Mouse (Mus musculus): ENCODE results near the gene Slit3. TPM values are rescaled to one million over a fixed set of nuclear protein-coding genes. Genes with fewer than 3 reads are reported as not detected.

Slit3 gene
- polyA plus RNA-seq, 1 experiment from 2014 or later = 20.4 TPM

- H3K4me2 ChIP-seq (replicated peaks; ENCODE audit: low read depth, low read length) = no peak overlapping the region
- no peak overlapping the region for H3K9ac ChIP-seq (ENCODE audit: low read depth, low read length)
- H3K4me3 ChIP-seq (ENCODE audit: low read length) = no peak overlapping the region
- ATAC-seq (ENCODE audit: low FRiP score, low TSS enrichment) = no peak
- H3K27ac ChIP-seq (ENCODE audit: low read depth, low read length) = no peak overlapping the region
- no peaks in the 10 kb centered on the region for H3K36me3 ChIP-seq (ENCODE audit: control insufficient read depth, insufficient read depth, low read length)
- WGBS = 87% methylated on average over 3 of the region's 3 CpGs
- peaks cover 47% of the 10 kb centered on the region for H3K4me1 ChIP-seq (ENCODE audit: control insufficient read depth, insufficient read depth, low read length)
- H3K27me3 ChIP-seq (ENCODE audit: control insufficient read depth, insufficient read depth, low read length) = no peaks in the 10 kb centered on the region
- no peaks in the 10 kb centered on the region for H3K9me3 ChIP-seq (ENCODE audit: control insufficient read depth, low read length)
Measured at GRCm38 (mm10) chr11:35305910-35306309, 184.9 kb downstream of the Slit3 start.

GRCm38 (mm10) chr11:35306922-35307321 is 185.9 kb downstream of the Slit3 start:
- Histone ChIP-seq H3K27ac (ENCODE audit: low read depth, low read length) (0 out of 2 replicates have a peak overlapping the region, but pooled peaks have one; percentile 55), H3K4me3 (ENCODE audit: low read length) (no peak overlapping the region), H3K4me1 (ENCODE audit: control insufficient read depth, insufficient read depth, low read length) (peaks cover 47% of the 10 kb centered on the region), H3K27me3 (ENCODE audit: control insufficient read depth, insufficient read depth, low read length) (no peaks in the 10 kb centered on the region), H3K4me2 (replicated peaks; ENCODE audit: low read depth, low read length) (no peak overlapping the region), H3K9me3 (ENCODE audit: control insufficient read depth, low read length) (no peaks in the 10 kb centered on the region), H3K36me3 (ENCODE audit: control insufficient read depth, insufficient read depth, low read length) (no peaks in the 10 kb centered on the region), H3K9ac (ENCODE audit: low read depth, low read length) (no peak overlapping the region)
- ATAC-seq (ENCODE audit: low FRiP score, low TSS enrichment) = peak; percentile 16; the same call in 1 of the 2 replicates
- WGBS = 33% methylated on average over 5 of the region's 5 CpGs

- peaks cover 47% of the 10 kb centered on the region for H3K4me1 ChIP-seq (ENCODE audit: control insufficient read depth, insufficient read depth, low read length)
- no peak overlapping the region for H3K4me2 ChIP-seq (replicated peaks; ENCODE audit: low read depth, low read length)
- no peaks in the 10 kb centered on the region for H3K27me3 ChIP-seq (ENCODE audit: control insufficient read depth, insufficient read depth, low read length)
- ATAC-seq (ENCODE audit: low FRiP score, low TSS enrichment) = peak; percentile 46
- peak overlapping the region; percentile 55; the same call in 1 of the 2 replicates for H3K27ac ChIP-seq (ENCODE audit: low read depth, low read length)
- H3K4me3 ChIP-seq (ENCODE audit: low read length) = no peak overlapping the region
- no peaks in the 10 kb centered on the region for H3K9me3 ChIP-seq (ENCODE audit: control insufficient read depth, low read length)
- no peaks in the 10 kb centered on the region for H3K36me3 ChIP-seq (ENCODE audit: control insufficient read depth, insufficient read depth, low read length)
- 23% methylated on average over 4 of the region's 4 CpGs for WGBS
- no peak overlapping the region for H3K9ac ChIP-seq (ENCODE audit: low read depth, low read length)
Measured at GRCm38 (mm10) chr11:35307992-35308391, 187.0 kb downstream of the Slit3 start.

- H3K4me2 ChIP-seq (replicated peaks; ENCODE audit: low read depth, low read length) = no peak overlapping the region
- H3K9me3 ChIP-seq (ENCODE audit: control insufficient read depth, low read length) = no peaks in the 10 kb centered on the region
- no peaks in the 10 kb centered on the region for H3K36me3 ChIP-seq (ENCODE audit: control insufficient read depth, insufficient read depth, low read length)
- ATAC-seq (ENCODE audit: low FRiP score, low TSS enrichment) = peak; percentile 60; the same call in 1 of the 2 replicates
- H3K27me3 ChIP-seq (ENCODE audit: control insufficient read depth, insufficient read depth, low read length) = no peaks in the 10 kb centered on the region
- no peak overlapping the region for H3K27ac ChIP-seq (ENCODE audit: low read depth, low read length)
- WGBS = 43% methylated on average over 5 of the region's 5 CpGs
- no peak overlapping the region for H3K9ac ChIP-seq (ENCODE audit: low read depth, low read length)
- H3K4me3 ChIP-seq (ENCODE audit: low read length) = no peak overlapping the region
- H3K4me1 ChIP-seq (ENCODE audit: control insufficient read depth, insufficient read depth, low read length) = peaks cover 11% of the 10 kb centered on the region
Measured at GRCm38 (mm10) chr11:35315449-35316028, 194.5 kb downstream of the Slit3 start.

- Histone ChIP-seq H3K36me3 (ENCODE audit: control insufficient read depth, insufficient read depth, low read length) (no peaks in the 10 kb centered on the region), H3K27ac (ENCODE audit: low read depth, low read length) (no peak overlapping the region), H3K9ac (ENCODE audit: low read depth, low read length) (no peak overlapping the region), H3K27me3 (ENCODE audit: control insufficient read depth, insufficient read depth, low read length) (no peaks in the 10 kb centered on the region), H3K9me3 (ENCODE audit: control insufficient read depth, low read length) (no peaks in the 10 kb centered on the region), H3K4me2 (replicated peaks; ENCODE audit: low read depth, low read length) (no peak overlapping the region), H3K4me3 (ENCODE audit: low read length) (no peak overlapping the region), H3K4me1 (ENCODE audit: control insufficient read depth, insufficient read depth, low read length) (peaks cover 11% of the 10 kb centered on the region)
- ATAC-seq (ENCODE audit: low FRiP score, low TSS enrichment) = no peak
- WGBS = 93% methylated on average over 5 of the region's 5 CpGs
Measured at GRCm38 (mm10) chr11:35317221-35317620, 196.2 kb downstream of the Slit3 start.

- ATAC-seq (ENCODE audit: low FRiP score, low TSS enrichment) = no peak
- 72% methylated on average over 7 of the region's 7 CpGs for WGBS
Measured at GRCm38 (mm10) chr11:35317775-35318432, 196.9 kb downstream of the Slit3 start.

GRCm38 (mm10) chr11:35318433-35319020 is 197.5 kb downstream of the Slit3 start:
- 80% methylated on average over 12 of the region's 12 CpGs for WGBS
- Histone ChIP-seq H3K9ac (ENCODE audit: low read depth, low read length) (no peak overlapping the region), H3K4me3 (ENCODE audit: low read length) (no peak overlapping the region), H3K9me3 (ENCODE audit: control insufficient read depth, low read length) (no peaks in the 10 kb centered on the region), H3K27me3 (ENCODE audit: control insufficient read depth, insufficient read depth, low read length) (no peaks in the 10 kb centered on the region), H3K4me1 (ENCODE audit: control insufficient read depth, insufficient read depth, low read length) (peaks cover 11% of the 10 kb centered on the region), H3K27ac (ENCODE audit: low read depth, low read length) (no peak overlapping the region), H3K4me2 (replicated peaks; ENCODE audit: low read depth, low read length) (no peak overlapping the region), H3K36me3 (ENCODE audit: control insufficient read depth, insufficient read depth, low read length) (no peaks in the 10 kb centered on the region)
- no peak for ATAC-seq (ENCODE audit: low FRiP score, low TSS enrichment)

More at GRCm38 (mm10) chr11:35317775-35318432, 196.9 kb downstream of the Slit3 start:
- Histone ChIP-seq H3K27ac (ENCODE audit: low read depth, low read length) (no peak overlapping the region), H3K9ac (ENCODE audit: low read depth, low read length) (no peak overlapping the region), H3K4me1 (ENCODE audit: control insufficient read depth, insufficient read depth, low read length) (peaks cover 11% of the 10 kb centered on the region), H3K4me3 (ENCODE audit: low read length) (no peak overlapping the region), H3K4me2 (replicated peaks; ENCODE audit: low read depth, low read length) (no peak overlapping the region), H3K9me3 (ENCODE audit: control insufficient read depth, low read length) (no peaks in the 10 kb centered on the region), H3K27me3 (ENCODE audit: control insufficient read depth, insufficient read depth, low read length) (no peaks in the 10 kb centered on the region), H3K36me3 (ENCODE audit: control insufficient read depth, insufficient read depth, low read length) (no peaks in the 10 kb centered on the region)

GRCm38 (mm10) chr11:35320518-35320917 is 199.5 kb downstream of the Slit3 start:
- H3K9me3 ChIP-seq (ENCODE audit: control insufficient read depth, low read length) = no peaks in the 10 kb centered on the region
- no peak overlapping the region for H3K4me3 ChIP-seq (ENCODE audit: low read length)
- H3K27ac ChIP-seq (ENCODE audit: low read depth, low read length) = no peak overlapping the region
- H3K27me3 ChIP-seq (ENCODE audit: control insufficient read depth, insufficient read depth, low read length) = no peaks in the 10 kb centered on the region
- peaks cover 15% of the 10 kb centered on the region for H3K4me1 ChIP-seq (ENCODE audit: control insufficient read depth, insufficient read depth, low read length)
- H3K36me3 ChIP-seq (ENCODE audit: control insufficient read depth, insufficient read depth, low read length) = no peaks in the 10 kb centered on the region
- no peak overlapping the region for H3K9ac ChIP-seq (ENCODE audit: low read depth, low read length)
- no peak overlapping the region for H3K4me2 ChIP-seq (replicated peaks; ENCODE audit: low read depth, low read length)
- WGBS = 94% methylated on average over 2 of the region's 3 CpGs
- no peak for ATAC-seq (ENCODE audit: low FRiP score, low TSS enrichment)

GRCm38 (mm10) chr11:35324397-35324796 is 203.4 kb downstream of the Slit3 start:
- no peaks in the 10 kb centered on the region for H3K27me3 ChIP-seq (ENCODE audit: control insufficient read depth, insufficient read depth, low read length)
- 39% methylated on average over 5 of the region's 5 CpGs for WGBS
- peaks cover 16% of the 10 kb centered on the region for H3K4me1 ChIP-seq (ENCODE audit: control insufficient read depth, insufficient read depth, low read length)
- ATAC-seq (ENCODE audit: low FRiP score, low TSS enrichment) = no peak
- no peaks in the 10 kb centered on the region for H3K36me3 ChIP-seq (ENCODE audit: control insufficient read depth, insufficient read depth, low read length)
- H3K4me2 ChIP-seq (replicated peaks; ENCODE audit: low read depth, low read length) = no peak overlapping the region
- no peak overlapping the region for H3K27ac ChIP-seq (ENCODE audit: low read depth, low read length)
- no peaks in the 10 kb centered on the region for H3K9me3 ChIP-seq (ENCODE audit: control insufficient read depth, low read length)
- no peak overlapping the region for H3K4me3 ChIP-seq (ENCODE audit: low read length)
- no peak overlapping the region for H3K9ac ChIP-seq (ENCODE audit: low read depth, low read length)
